Mouse (Mus musculus): Measurements from ENCODE around the gene Cyp2d22.

DNA sequence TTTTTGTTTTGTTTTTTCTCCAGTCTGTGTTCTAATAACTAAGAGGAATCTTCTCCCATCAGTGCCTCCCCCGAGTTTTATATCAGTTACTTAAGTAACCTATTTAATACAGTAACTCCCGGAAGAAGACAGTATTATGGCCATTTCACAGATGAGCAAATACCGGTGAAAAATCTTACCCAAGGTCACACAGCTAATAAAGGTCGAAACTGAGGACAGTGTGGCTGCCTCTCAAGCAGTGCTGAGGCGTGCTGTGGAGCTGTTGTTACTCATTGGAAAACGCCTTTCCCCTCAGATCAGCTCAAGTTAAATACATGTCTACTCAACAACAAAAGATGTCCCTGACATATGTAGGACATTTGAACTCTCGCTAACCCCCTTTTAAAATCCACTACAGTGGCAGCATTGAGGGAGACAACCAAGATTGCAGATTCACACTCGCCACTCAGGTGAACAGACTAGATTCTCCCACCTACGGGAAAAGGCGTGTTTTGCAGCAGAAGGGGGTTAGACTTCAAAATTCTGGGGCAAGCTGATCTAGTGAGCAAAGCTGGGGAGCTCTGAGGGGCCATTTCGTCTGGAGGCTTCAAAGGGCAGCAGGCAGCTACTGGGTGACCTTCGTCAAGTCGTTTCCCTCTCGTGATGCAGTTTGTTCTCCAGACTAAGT is 26.8 kb downstream of the Cyp2d22 start:
- no peak for TF ChIP-seq GATA1 (IDR thresholded peaks at IDR 0.05; ENCODE audit: borderline replicate concordance, low read length)
- TF ChIP-seq CTCF (IDR thresholded peaks at IDR 0.05; ENCODE audit: low read depth, low read length) = no peak
- no peak for TF ChIP-seq TAL1 (conservative IDR thresholded peaks at IDR 0.05; ENCODE audit: low read depth, low read length)

All from G1E (cell line).